Mouse (Mus musculus): Measurements from ENCODE around the gene Prkaca.
"Not testable (repeated sequence)": the region's sequence is repeated elsewhere in the genome, so short reads cannot be mapped to it uniquely, and the experiment has no call there.

Gene Prkaca

GRCm38 (mm10) chr8:84002957-84003611 is 30.3 kb downstream of the Prkaca start:
- no peak for DNase-seq (ENCODE audit: low spot score in 2 of 2)

- DNase-seq (ENCODE audit: low spot score in 2 of 2): no peak
These were observed 30.9 kb downstream of the Prkaca start for GRCm38 (mm10) chr8:84003612-84004246.

GRCm38 (mm10) chr8:84004533-84005201 is 31.9 kb downstream of the Prkaca start:
- peak; percentile 86 to 87 for DNase-seq (ENCODE audit: low spot score in 2 of 2)

GRCm38 (mm10) chr8:84005502-84005901 is 32.7 kb downstream of the Prkaca start:
- not testable (repeated sequence) for DNase-seq (ENCODE audit: low spot score in 2 of 2)

GRCm38 (mm10) chr8:84008362-84008761 is 35.6 kb downstream of the Prkaca start:
- no peak for DNase-seq (ENCODE audit: low spot score in 2 of 2)

- DNase-seq (ENCODE audit: low spot score in 2 of 2): peak; percentile 69 to 83
These were observed 37.1 kb downstream of the Prkaca start for GRCm38 (mm10) chr8:84009876-84010275.

- DNase-seq (ENCODE audit: low spot score in 2 of 2): no peak
These were observed 38.1 kb downstream of the Prkaca start for GRCm38 (mm10) chr8:84010625-84011611.

- no peak for DNase-seq (ENCODE audit: low spot score in 2 of 2)
These were observed 39.1 kb downstream of the Prkaca start, which contains the start of gene 2210011C24Rik for GRCm38 (mm10) chr8:84011705-84012498. 2210011C24Rik (minus strand) TSS chr8:84012171.

- DNase-seq (ENCODE audit: low spot score in 2 of 2): no peak
These were observed 39.8 kb downstream of the Prkaca start for GRCm38 (mm10) chr8:84012499-84013165.

- DNase-seq (ENCODE audit: low spot score in 2 of 2): no peak
These were observed 43.0 kb downstream of the Prkaca start for GRCm38 (mm10) chr8:84015833-84016232.

- no peak for DNase-seq (ENCODE audit: low spot score in 2 of 2)
These were observed 46.9 kb downstream of the Prkaca start for GRCm38 (mm10) chr8:84019738-84020137.

GRCm38 (mm10) chr8:84021096-84021495 is 48.3 kb downstream of the Prkaca start, which contains the start of gene Palm3:
Palm3 (plus strand) TSS chr8:84021471.
- no peak for DNase-seq (ENCODE audit: low spot score in 2 of 2)

- no peak for DNase-seq (ENCODE audit: low spot score in 2 of 2)
These were observed 48.8 kb downstream of the Prkaca start for GRCm38 (mm10) chr8:84021569-84021968.

- no peak for DNase-seq (ENCODE audit: low spot score in 2 of 2)
These were observed 50.3 kb downstream of the Prkaca start for GRCm38 (mm10) chr8:84023085-84023484.

GRCm38 (mm10) chr8:84023631-84024030 is 50.8 kb downstream of the Prkaca start:
- DNase-seq (ENCODE audit: low spot score in 2 of 2): no peak

GRCm38 (mm10) chr8:84024171-84024570 is 51.4 kb downstream of the Prkaca start:
- no peak for DNase-seq (ENCODE audit: low spot score in 2 of 2)

GRCm38 (mm10) chr8:84025863-84026262 is 53.1 kb downstream of the Prkaca start:
- DNase-seq (ENCODE audit: low spot score in 2 of 2): no peak

- no peak for DNase-seq (ENCODE audit: low spot score in 2 of 2)
These were observed 54.7 kb downstream of the Prkaca start for GRCm38 (mm10) chr8:84027449-84027848.

GRCm38 (mm10) chr8:84029272-84029671 is 56.5 kb downstream of the Prkaca start:
- no peak for DNase-seq (ENCODE audit: low spot score in 2 of 2)

- DNase-seq (ENCODE audit: low spot score in 2 of 2): no peak
These were observed 60.0 kb downstream of the Prkaca start for GRCm38 (mm10) chr8:84032777-84033176.
